Mouse (Mus musculus) liver, adult (tissue): ENCODE measurements at regions not wholly inside any gene's neighbourhood (a gene's known extent, or its start where the extent isn't known, plus 50 kb on each side); places are given as distances from the start of the nearest gene placed in this dataset.

Experiments
- GATA4 ChIP-seq: IDR thresholded peaks from 2 replicates; pipeline ENCODE4 v1.6.1; 2014; ENCODE audit warnings: mild to moderate bottlenecking, low read length; ENCODE audit not compliant: insufficient replicate concordance

GRCm38 (mm10) chr1:60642761-60643160 lies 73.8 kb upstream of the Cd28 start:
- TF ChIP-seq GATA4, result 0 out of 2 replicates have a peak, but pooled peaks have one; percentile 4

- peak; percentile 94 for TF ChIP-seq GATA4
Measured at GRCm38 (mm10) chr1:60642175-60642574, 74.4 kb upstream of the Cd28 start.

GRCm38 (mm10) chr1:60641324-60641764 lies 74.4 kb upstream of the Raph1 start:
- peak; percentile 77 for TF ChIP-seq GATA4

GRCm38 (mm10) chr1:60639536-60639935 lies 72.6 kb upstream of the Raph1 start:
- TF ChIP-seq GATA4, result no peak

- TF ChIP-seq GATA4, result no peak
Measured at GRCm38 (mm10) chr1:60639059-60639458, 72.2 kb upstream of the Raph1 start.

GRCm38 (mm10) chr1:60636802-60637452 lies 70.0 kb upstream of the Raph1 start:
- TF ChIP-seq GATA4, result no peak

GRCm38 (mm10) chr1:60627786-60628453 lies 61.0 kb upstream of the Raph1 start:
- peak; percentile 56; the same call in 1 of the 2 replicates for TF ChIP-seq GATA4

GRCm38 (mm10) chr1:60627367-60627766 lies 60.5 kb upstream of the Raph1 start:
- no peak for TF ChIP-seq GATA4

GRCm38 (mm10) chr1:60625698-60626486 lies 59.0 kb upstream of the Raph1 start:
- no peak for TF ChIP-seq GATA4

- no peak for TF ChIP-seq GATA4
Measured at GRCm38 (mm10) chr1:60624231-60624630, 57.3 kb upstream of the Raph1 start.

- TF ChIP-seq GATA4, result peak; percentile 78; the same call in 1 of the 2 replicates
Measured at GRCm38 (mm10) chr1:60623440-60624016, 56.6 kb upstream of the Raph1 start.

- TF ChIP-seq GATA4, result no peak
Measured at GRCm38 (mm10) chr1:60621770-60622169, 54.9 kb upstream of the Raph1 start.

GRCm38 (mm10) chr1:60621064-60621726 lies 54.3 kb upstream of the Raph1 start:
- TF ChIP-seq GATA4, result no peak

GRCm38 (mm10) chr1:60618389-60618788 lies 51.5 kb upstream of the Raph1 start:
- no peak for TF ChIP-seq GATA4

- TF ChIP-seq GATA4, result no peak
Measured at GRCm38 (mm10) chr1:60616916-60617315, 50.0 kb upstream of the Raph1 start.
